Mouse (Mus musculus) bone marrow, adult 2 months (tissue): Measurements from ENCODE around the gene Dock2.

ENCODE experiments used
- CTCF ChIP-seq: fragments of 200-500 bp; IDR thresholded peaks from 2 replicates; pipeline ENCODE4 v1.5.1; 2011; ENCODE audit warnings: low read length, control low read depth; ENCODE audit not compliant: control insufficient read depth, insufficient read depth
- POLR2A ChIP-seq: fragments of 200-500 bp; IDR thresholded peaks from 2 replicates; pipeline ENCODE4 v1.6.1; 2011; ENCODE audit warnings: low read depth, mild to moderate bottlenecking, control low read depth, low read length, borderline replicate concordance; ENCODE audit not compliant: control insufficient read depth

GRCm38 (mm10) chr11:34308731-34309130 lies 475.0 kb downstream of the Dock2 start:
- TF ChIP-seq CTCF (no peak), POLR2A (no peak)
